Mouse (Mus musculus) heart, adult 9 months (tissue): ENCODE results near the gene Rnf8.
"Not testable (repeated sequence)": the region's sequence is repeated elsewhere in the genome, so short reads cannot be mapped to it uniquely, and the experiment has no call there.

Experiments used
- DNase-seq, 2 experiments: peaks; one replicate each; pipeline ENCODE4 v3.0.0; 2022; ENCODE audit warnings: low spot score in 2 of 2

The Rnf8 gene

GRCm38 (mm10) chr17:29614115-29615023 is at the start of gene Rnf8, which contains the start of gene Gm28043:
Gene Rnf8 (plus strand): TSS chr17:29614790.
Gene Gm28043 (plus strand): TSS chr17:29614876.
- peak; percentile 93 to 94 for DNase-seq

- no peak for DNase-seq
These were observed 49.1 kb upstream of the Rnf8 start for GRCm38 (mm10) chr17:29565521-29565920.

GRCm38 (mm10) chr17:29568435-29568834 is 46.2 kb upstream of the Rnf8 start:
- no peak for DNase-seq

- no peak for DNase-seq
These were observed 44.8 kb upstream of the Rnf8 start for GRCm38 (mm10) chr17:29569831-29570230.

- DNase-seq = no peak
These were observed 34.9 kb upstream of the Rnf8 start for GRCm38 (mm10) chr17:29579579-29580126.

GRCm38 (mm10) chr17:29583569-29583968 is 31.0 kb upstream of the Rnf8 start:
- no peak for DNase-seq

GRCm38 (mm10) chr17:29584306-29584705 is 30.3 kb upstream of the Rnf8 start:
- no peak for DNase-seq

- no peak for DNase-seq
These were observed 29.9 kb upstream of the Rnf8 start for GRCm38 (mm10) chr17:29584737-29585136.

GRCm38 (mm10) chr17:29585446-29585845 is 29.1 kb upstream of the Rnf8 start:
- no peak for DNase-seq

GRCm38 (mm10) chr17:29586921-29587320 is 27.7 kb upstream of the Rnf8 start:
- DNase-seq = no peak

- no peak for DNase-seq
These were observed 25.2 kb upstream of the Rnf8 start for GRCm38 (mm10) chr17:29589221-29589898.

GRCm38 (mm10) chr17:29595891-29596770 is 18.5 kb upstream of the Rnf8 start:
- DNase-seq = peak; percentile 11 to 13

GRCm38 (mm10) chr17:29596771-29597132 is 17.8 kb upstream of the Rnf8 start:
- no peak for DNase-seq

GRCm38 (mm10) chr17:29599051-29599450 is 15.5 kb upstream of the Rnf8 start:
- no peak for DNase-seq

- DNase-seq = no peak
These were observed 15.1 kb upstream of the Rnf8 start for GRCm38 (mm10) chr17:29599537-29599936.

GRCm38 (mm10) chr17:29601391-29601790 is 13.2 kb upstream of the Rnf8 start:
- DNase-seq = peak; percentile 22 to 23

- DNase-seq = peak; percentile 36 to 61
These were observed 11.3 kb upstream of the Rnf8 start for GRCm38 (mm10) chr17:29603283-29603682.

- DNase-seq = not testable (repeated sequence)
These were observed 1.1 kb upstream of the Rnf8 start for GRCm38 (mm10) chr17:29613453-29613852.

- DNase-seq = no peak
These were observed 498 bp downstream of the Rnf8 start for GRCm38 (mm10) chr17:29615024-29615551.

GRCm38 (mm10) chr17:29615616-29616015 is 1.0 kb downstream of the Rnf8 start:
- DNase-seq = no peak

- DNase-seq = no peak
These were observed 4.6 kb downstream of the Rnf8 start for GRCm38 (mm10) chr17:29619231-29619630.
